Mouse (Mus musculus) intestine, postnatal 0 days (tissue): ENCODE data around the gene Tdp1. TPM values are rescaled to one million over a fixed set of nuclear protein-coding genes. Genes with fewer than 3 reads are reported as not detected.

Experiments
- ATAC-seq: fragments of 200-750 bp; cut with Nextera tagmentation; 2 replicates; pipeline ENCODE4 v1.8.0; 2017; ENCODE audit warnings: mild to moderate bottlenecking, moderate TSS enrichment, moderate library complexity
- H3K27ac ChIP-seq: fragments of 300-500 bp; sonication (generic); 2 replicates; pipeline ENCODE4 v1.5.1; 2014; ENCODE audit warnings: mild to moderate bottlenecking, low read depth, low read length, moderate library complexity
- H3K27me3 ChIP-seq: fragments of 300-500 bp; sonication (generic); replicated peaks from 2 replicates; pipeline ENCODE4 v1.6.1; 2014; ENCODE audit warnings: low read length, mixed read lengths; ENCODE audit not compliant: control insufficient read depth, insufficient read depth
- H3K36me3 ChIP-seq: fragments of 300-500 bp; sonication (generic); 2 replicates; pipeline ENCODE4 v1.6.1; 2014; ENCODE audit warnings: mild to moderate bottlenecking, moderate library complexity; ENCODE audit not compliant: control insufficient read depth, insufficient read depth
- H3K4me1 ChIP-seq: fragments of 300-500 bp; sonication (generic); replicated peaks from 2 replicates; pipeline ENCODE4 v1.6.1; 2014; ENCODE audit warnings: antibody characterized with exemption, low read length, mixed read lengths; ENCODE audit not compliant: control insufficient read depth, insufficient read depth
- H3K4me2 ChIP-seq: fragments of 300-500 bp; sonication (generic); replicated peaks from 2 replicates; pipeline ENCODE4 v1.6.1; 2014; ENCODE audit warnings: low read depth, mild to moderate bottlenecking, moderate library complexity
- H3K4me3 ChIP-seq: fragments of 300-500 bp; sonication (generic); 2 replicates; pipeline ENCODE4 v1.5.1; 2014; ENCODE audit warnings: low read depth, low read length
- H3K9ac ChIP-seq: fragments of 300-500 bp; sonication (generic); 2 replicates; pipeline ENCODE4 v1.6.1; 2014; ENCODE audit warnings: mild to moderate bottlenecking, low read depth, low read length
- H3K9me3 ChIP-seq: fragments of 300-500 bp; sonication (generic); 2 replicates; pipeline ENCODE4 v1.6.1; 2016; ENCODE audit warnings: mixed run types; ENCODE audit not compliant: control insufficient read depth
- CTCF ChIP-seq: sonication (generic); IDR thresholded peaks from 2 replicates; pipeline ENCODE4 v1.5.1; 2016; ENCODE audit warnings: low read depth, mild to moderate bottlenecking, control low read depth, antibody characterized with exemption, moderate library complexity
- WGBS: fragments of 180-500 bp; shearing (Covaris S2); extraction: QIAGEN DNeasy Blood & Tissue Kit; methylation state at CpG from one replicate; pipeline ENCODE4 v1.1.7; 2014; 5-methylcytosine and 5-hydroxymethylcytosine counted together
- polyA plus RNA-seq: library from polyadenylated mRNA; unstranded; fragments of >200 nt; fragmentation: Nextera tagmentation; extraction: Ambion mirVana; gene quantifications from 2 replicates; pipeline ENCODE4 v1.2.1, GENCODE M21; 2015

Gene Tdp1
- polyA plus RNA-seq, 1 experiment from 2014 or later: 9.6 TPM

- Histone ChIP-seq H3K9ac (no peak overlapping the region), H3K4me3 (no peak overlapping the region), H3K27ac (no peak overlapping the region), H3K4me2 (no peak overlapping the region), H3K27me3 (no peaks in the 10 kb centered on the region), H3K36me3 (no peaks in the 10 kb centered on the region), H3K4me1 (no peaks in the 10 kb centered on the region), H3K9me3 (no peaks in the 10 kb centered on the region)
- no peak for ATAC-seq
- WGBS: 95% methylated on average over 2 of the region's 2 CpGs
- TF ChIP-seq CTCF: no peak
Observed at GRCm38 (mm10) chr12:99849996-99850395, 34.3 kb upstream of the Tdp1 start.

- no peak overlapping the region for H3K4me2 ChIP-seq
- ATAC-seq: no peak
- no peaks in the 10 kb centered on the region for H3K4me1 ChIP-seq
- no peak overlapping the region for H3K9ac ChIP-seq
- no peak for TF ChIP-seq CTCF
- no peak overlapping the region for H3K4me3 ChIP-seq
- no peaks in the 10 kb centered on the region for H3K9me3 ChIP-seq
- no peaks in the 10 kb centered on the region for H3K27me3 ChIP-seq
- H3K36me3 ChIP-seq: no peaks in the 10 kb centered on the region
- no peak overlapping the region for H3K27ac ChIP-seq
- 79% methylated on average over 14 of the region's 14 CpGs for WGBS
Observed at GRCm38 (mm10) chr12:99853323-99854258, 30.7 kb upstream of the Tdp1 start.

- no peak overlapping the region for H3K4me3 ChIP-seq
- ATAC-seq: no peak
- no peaks in the 10 kb centered on the region for H3K27me3 ChIP-seq
- H3K9ac ChIP-seq: no peak overlapping the region
- no peaks in the 10 kb centered on the region for H3K9me3 ChIP-seq
- no peak for TF ChIP-seq CTCF
- H3K27ac ChIP-seq: no peak overlapping the region
- no peak overlapping the region for H3K4me2 ChIP-seq
- no peaks in the 10 kb centered on the region for H3K4me1 ChIP-seq
- WGBS: 73% methylated on average over 9 of the region's 9 CpGs
- no peaks in the 10 kb centered on the region for H3K36me3 ChIP-seq
Observed at GRCm38 (mm10) chr12:99856011-99856410, 28.3 kb upstream of the Tdp1 start.

GRCm38 (mm10) chr12:99858664-99859063 is 25.7 kb upstream of the Tdp1 start:
- no peaks in the 10 kb centered on the region for H3K36me3 ChIP-seq
- no peak overlapping the region for H3K9ac ChIP-seq
- H3K27ac ChIP-seq: no peak overlapping the region
- H3K9me3 ChIP-seq: no peaks in the 10 kb centered on the region
- no peaks in the 10 kb centered on the region for H3K27me3 ChIP-seq
- no peak overlapping the region for H3K4me2 ChIP-seq
- no peaks in the 10 kb centered on the region for H3K4me1 ChIP-seq
- no peak overlapping the region for H3K4me3 ChIP-seq
- no peak for TF ChIP-seq CTCF
- WGBS: 94% methylated on average over 5 of the region's 5 CpGs
- no peak for ATAC-seq

- H3K4me1 ChIP-seq: no peaks in the 10 kb centered on the region
- no peak for ATAC-seq
- no peaks in the 10 kb centered on the region for H3K9me3 ChIP-seq
- TF ChIP-seq CTCF: no peak
- H3K9ac ChIP-seq: no peak overlapping the region
- H3K27me3 ChIP-seq: no peaks in the 10 kb centered on the region
- no peaks in the 10 kb centered on the region for H3K36me3 ChIP-seq
- no peak overlapping the region for H3K4me3 ChIP-seq
- no peak overlapping the region for H3K27ac ChIP-seq
- H3K4me2 ChIP-seq: no peak overlapping the region
- 83% methylated on average over 3 of the region's 3 CpGs for WGBS
Observed at GRCm38 (mm10) chr12:99859391-99860100, 24.8 kb upstream of the Tdp1 start.

- Histone ChIP-seq H3K27me3 (no peaks in the 10 kb centered on the region), H3K27ac (no peak overlapping the region), H3K4me1 (no peaks in the 10 kb centered on the region), H3K36me3 (no peaks in the 10 kb centered on the region), H3K4me2 (no peak overlapping the region), H3K4me3 (no peak overlapping the region), H3K9ac (no peak overlapping the region), H3K9me3 (no peaks in the 10 kb centered on the region)
- ATAC-seq: no peak
- peak; percentile 47 for TF ChIP-seq CTCF
- WGBS: 82% methylated on average over 4 of the region's 4 CpGs
Observed at GRCm38 (mm10) chr12:99860981-99861380, 23.3 kb upstream of the Tdp1 start.
